Mouse (Mus musculus) C2C12 (cell line): ENCODE results near the gene Tubg1. TPM values are rescaled to one million over a fixed set of nuclear protein-coding genes. Genes with fewer than 3 reads are reported as not detected.
A peak's percentile ranks its signal among the peaks of the same experiment; 100 is the strongest.

ENCODE experiments used
- H3K27me3 ChIP-seq: one replicate; pipeline ENCODE4 v1.6.1; 2011; ENCODE audit not compliant: control insufficient read depth, insufficient read depth, insufficient read length
- H3K36me3 ChIP-seq: one replicate; pipeline ENCODE4 v1.6.1; 2011; ENCODE audit not compliant: control insufficient read depth, insufficient read depth
- H3K4me3 ChIP-seq: one replicate; pipeline ENCODE4 v1.5.1; 2011; ENCODE audit warnings: mild to moderate bottlenecking, control low read depth; ENCODE audit not compliant: poor library complexity, insufficient read depth, severe bottlenecking
- H3K79me2 ChIP-seq: one replicate; pipeline ENCODE4 v1.6.1; 2011; ENCODE audit not compliant: control insufficient read depth, insufficient read depth
- H3K79me3 ChIP-seq: one replicate; pipeline ENCODE4 v1.6.1; 2011; ENCODE audit warnings: low read depth, control low read depth
- H3ac ChIP-seq: one replicate; pipeline ENCODE3; 2011; ENCODE audit warnings: low read depth; ENCODE audit not compliant: control insufficient read depth, insufficient read length
- CEBPB ChIP-seq: IDR thresholded peaks from one replicate; pipeline ENCODE4 v1.6.1; 2011; ENCODE audit warnings: low read depth, mild to moderate bottlenecking, control low read depth, moderate library complexity
- CTCF ChIP-seq: IDR thresholded peaks from one replicate; pipeline ENCODE4 v1.5.1; 2011; ENCODE audit not compliant: control insufficient read depth, insufficient read depth, insufficient read length
- FOSL1 ChIP-seq: IDR thresholded peaks from one replicate; pipeline ENCODE4 v1.8.0; 2011; ENCODE audit warnings: mild to moderate bottlenecking, low read length; ENCODE audit not compliant: poor library complexity, insufficient read depth, severe bottlenecking
- MAX ChIP-seq: IDR thresholded peaks from one replicate; pipeline ENCODE4 v1.6.1; 2011; ENCODE audit warnings: mild to moderate bottlenecking, control low read depth
- MYOD1 ChIP-seq: IDR thresholded peaks from one replicate; pipeline ENCODE4 v1.6.1; 2011; ENCODE audit warnings: low read depth; ENCODE audit not compliant: control insufficient read depth, insufficient read length
- MYOG ChIP-seq: IDR thresholded peaks from one replicate; pipeline ENCODE4 v1.6.1; 2011; ENCODE audit not compliant: control insufficient read depth, insufficient read length; ENCODE audit errors: extremely low read depth
- USF1 ChIP-seq: IDR thresholded peaks from one replicate; pipeline ENCODE4 v1.6.1; 2011; ENCODE audit warnings: low read depth, mild to moderate bottlenecking, control low read depth, moderate library complexity
- polyA plus RNA-seq: library from polyadenylated mRNA; unstranded; fragments of >200 nt; fragmentation: generic; extraction: Trizol; gene quantifications from one replicate; pipeline ENCODE4 v1.2.1, GENCODE M21; 2012; ENCODE audit warnings: missing spikeins

The Tubg1 gene
- polyA plus RNA-seq, 1 experiment: 115 TPM

- TF ChIP-seq FOSL1 (no peak), CTCF (no peak), USF1 (no peak), MAX (no peak), MYOD1 (no peak), CEBPB (no peak), MYOG (no peak)
- peaks cover 64% of the 10 kb centered on the region for H3K36me3 ChIP-seq
- peaks cover 5% of the 10 kb centered on the region for H3K79me3 ChIP-seq
- no peaks in the 10 kb centered on the region for H3K27me3 ChIP-seq
- peaks cover 38% of the 10 kb centered on the region for H3K79me2 ChIP-seq
- H3K4me3 ChIP-seq: no peak overlapping the region
- no peak overlapping the region for H3ac ChIP-seq
These were observed 29.8 kb upstream of the Tubg1 start for GRCm38 (mm10) chr11:101089931-101090330.

GRCm38 (mm10) chr11:101094930-101095313, 24.8 kb upstream of the Tubg1 start:
- TF ChIP-seq MAX: no peak
- Histone ChIP-seq H3K79me3 (peaks cover 5% of the 10 kb centered on the region), H3K79me2 (peaks cover 24% of the 10 kb centered on the region), H3ac (peak overlapping the region; percentile 89), H3K4me3 (peak overlapping the region; percentile 59), H3K36me3 (peaks cover 79% of the 10 kb centered on the region), H3K27me3 (no peaks in the 10 kb centered on the region)

- Histone ChIP-seq H3K79me2 (peaks cover 24% of the 10 kb centered on the region), H3K4me3 (peak within 1 kb of the TSS; percentile 59), H3K79me3 (peaks cover 5% of the 10 kb centered on the region), H3K27me3 (no peaks in the 10 kb centered on the region), H3ac (peak within 1 kb of the TSS; percentile 89), H3K36me3 (peaks cover 79% of the 10 kb centered on the region)
- TF ChIP-seq USF1 (no peak), CTCF (peak; percentile 31), MAX (peak; percentile 93)
These were observed 24.3 kb upstream of the Tubg1 start, which contains the start of gene Psmc3ip for GRCm38 (mm10) chr11:101095314-101096024. Gene Psmc3ip (minus strand): TSS chr11:101095436.

- Histone ChIP-seq H3K27me3 (no peaks in the 10 kb centered on the region), H3ac (no peak overlapping the region), H3K4me3 (no peak overlapping the region), H3K36me3 (peaks cover 76% of the 10 kb centered on the region), H3K79me3 (peaks cover 5% of the 10 kb centered on the region), H3K79me2 (peaks cover 18% of the 10 kb centered on the region)
- TF ChIP-seq USF1: no peak
- TF ChIP-seq MYOD1: no peak
- TF ChIP-seq FOSL1: no peak
- no peak for TF ChIP-seq CEBPB
- TF ChIP-seq MAX: no peak
- TF ChIP-seq MYOG: no peak
- TF ChIP-seq CTCF: no peak
These were observed 21.5 kb upstream of the Tubg1 start for GRCm38 (mm10) chr11:101098231-101098630.

- no peak for TF ChIP-seq USF1
- no peak for TF ChIP-seq MAX
- no peak for TF ChIP-seq MYOG
- no peak for TF ChIP-seq MYOD1
- TF ChIP-seq CTCF: no peak
- no peak for TF ChIP-seq FOSL1
- Histone ChIP-seq H3K27me3 (no peaks in the 10 kb centered on the region), H3ac (no peak overlapping the region), H3K4me3 (no peak overlapping the region), H3K79me3 (peaks cover 12% of the 10 kb centered on the region), H3K36me3 (peaks cover 66% of the 10 kb centered on the region), H3K79me2 (peaks cover 22% of the 10 kb centered on the region)
These were observed 16.7 kb upstream of the Tubg1 start for GRCm38 (mm10) chr11:101103011-101103410.

- no peak for TF ChIP-seq MYOD1
- TF ChIP-seq USF1: no peak
- TF ChIP-seq FOSL1: no peak
- TF ChIP-seq CEBPB: no peak
- TF ChIP-seq MAX: no peak
- no peak for TF ChIP-seq CTCF
- TF ChIP-seq MYOG: no peak
- Histone ChIP-seq H3ac (no peak overlapping the region), H3K4me3 (no peak overlapping the region), H3K36me3 (peaks cover 30% of the 10 kb centered on the region), H3K79me3 (peaks cover 53% of the 10 kb centered on the region), H3K79me2 (peaks cover 85% of the 10 kb centered on the region), H3K27me3 (no peaks in the 10 kb centered on the region)
These were observed 10.4 kb upstream of the Tubg1 start for GRCm38 (mm10) chr11:101109351-101109750.
